Mouse (Mus musculus) MEL (cell line): ENCODE data around the gene Anxa4. TPM values are rescaled to one million over a fixed set of nuclear protein-coding genes. Genes with fewer than 3 reads are reported as not detected.

ENCODE experiments used
- DNase-seq: peaks from one replicate; pipeline ENCODE4 v3.0.0; 2011; ENCODE audit warnings: low read depth, low spot score
- H3K27ac ChIP-seq: 2 replicates; pipeline ENCODE4 v1.5.1; 2012; ENCODE audit warnings: low read depth, mild to moderate bottlenecking, control low read depth, low read length, moderate library complexity; ENCODE audit not compliant: control insufficient read depth
- H3K27me3 ChIP-seq, 2 experiments: fragments of 150-350 bp in 1 of 2; sonication (generic) in 1 of 2; 2 replicates each; pipeline ENCODE4 v1.6.1; 2012; ENCODE audit warnings: low read length in 2 of 2, mild to moderate bottlenecking in 2 of 2, improper control_type of control experiment in 1 of 2, moderate library complexity in 1 of 2; ENCODE audit not compliant: insufficient read depth in 2 of 2, control insufficient read depth in 1 of 2
- H3K36me3 ChIP-seq, 2 experiments: 2 replicates each; pipeline ENCODE4 v1.6.1; 2012 to 2014; ENCODE audit warnings: low read length in 2 of 2, improper control_type of control experiment in 1 of 2, inconsistent platforms in 1 of 2, mild to moderate bottlenecking in 1 of 2; ENCODE audit not compliant: insufficient read depth in 2 of 2, control insufficient read depth in 1 of 2
- H3K4me1 ChIP-seq, 2 experiments: fragments of 150-350 bp in 1 of 2; sonication (generic) in 1 of 2; 2 replicates each; pipeline ENCODE4 v1.6.1; 2012; ENCODE audit warnings: low read length in 2 of 2, improper control_type of control experiment in 1 of 2, mild to moderate bottlenecking in 1 of 2; ENCODE audit not compliant: insufficient read depth in 2 of 2, control insufficient read depth in 1 of 2
- H3K4me3 ChIP-seq, 2 experiments: fragments of 150-350 bp in 1 of 2; sonication (generic) in 1 of 2; 2 replicates each; pipeline ENCODE4 v1.5.1; 2012; ENCODE audit warnings: low read depth in 2 of 2, low read length in 2 of 2, mild to moderate bottlenecking in 2 of 2, moderate library complexity in 2 of 2, control low read depth in 1 of 2, improper control_type of control experiment in 1 of 2; ENCODE audit not compliant: control insufficient read depth in 1 of 2, insufficient read depth in 1 of 2
- H3K79me2 ChIP-seq: 2 replicates; pipeline ENCODE4 v1.6.1; 2012; ENCODE audit warnings: mild to moderate bottlenecking, low read length, moderate library complexity; ENCODE audit not compliant: control insufficient read depth, poor library complexity, insufficient read depth
- H3K9ac ChIP-seq: 2 replicates; pipeline ENCODE4 v1.6.1; 2012; ENCODE audit warnings: low read depth, mild to moderate bottlenecking, control low read depth, low read length, moderate library complexity; ENCODE audit not compliant: control insufficient read depth, poor library complexity, severe bottlenecking
- H3K9me3 ChIP-seq: fragments of 150-350 bp; sonication (generic); replicated peaks from 2 replicates; pipeline ENCODE4 v1.6.1; 2012; ENCODE audit warnings: mild to moderate bottlenecking, low read length, improper control_type of control experiment, moderate library complexity; ENCODE audit not compliant: insufficient read depth
- BHLHE40 ChIP-seq: IDR thresholded peaks from 2 replicates; pipeline ENCODE4 v1.6.1; 2012; ENCODE audit warnings: low read depth, mild to moderate bottlenecking, inconsistent platforms, low read length, improper control_type of control experiment, borderline replicate concordance
- CHD1 ChIP-seq: IDR thresholded peaks from 2 replicates; pipeline ENCODE4 v1.6.1; 2012; ENCODE audit warnings: low read depth, mild to moderate bottlenecking, inconsistent platforms, low read length, improper control_type of control experiment
- CHD2 ChIP-seq: IDR thresholded peaks from 2 replicates; pipeline ENCODE4 v1.6.1; 2011; ENCODE audit warnings: low read length, improper control_type of control experiment
- CTCF ChIP-seq, 3 experiments: IDR thresholded peaks in 2 of 3; conservative IDR thresholded peaks in 1 of 3; 2 replicates each; pipeline ENCODE4 v1.5.1; 2011 to 2012; ENCODE audit warnings: low read length in 3 of 3, low read depth in 2 of 3, mild to moderate bottlenecking in 2 of 3, improper control_type of control experiment in 1 of 3, inconsistent platforms in 1 of 3, mixed read lengths in 1 of 3, moderate library complexity in 1 of 3; ENCODE audit not compliant: control insufficient read depth in 1 of 3, insufficient read depth in 1 of 3, poor library complexity in 1 of 3, severe bottlenecking in 1 of 3
- E2F4 ChIP-seq: IDR thresholded peaks from 2 replicates; pipeline ENCODE4 v1.6.1; 2011; ENCODE audit warnings: low read depth, low read length, improper control_type of control experiment, borderline replicate concordance
- ELF1 ChIP-seq: IDR thresholded peaks from 2 replicates; pipeline ENCODE4 v1.6.1; 2014; ENCODE audit warnings: low read depth, mild to moderate bottlenecking, inconsistent platforms, low read length, improper control_type of control experiment, moderate library complexity
- ETS1 ChIP-seq: IDR thresholded peaks from 2 replicates; pipeline ENCODE4 v1.6.1; 2012; ENCODE audit warnings: low read depth, mild to moderate bottlenecking, inconsistent platforms, low read length, improper control_type of control experiment, moderate library complexity
- GABPA ChIP-seq: IDR thresholded peaks from 2 replicates; pipeline ENCODE4 v1.6.1; 2012; ENCODE audit warnings: low read depth, mild to moderate bottlenecking, inconsistent platforms, low read length, improper control_type of control experiment, moderate library complexity
- HCFC1 ChIP-seq: IDR thresholded peaks from 2 replicates; pipeline ENCODE4 v1.6.1; 2012; ENCODE audit warnings: low read depth, mild to moderate bottlenecking, inconsistent platforms, low read length, improper control_type of control experiment, moderate library complexity
- JUND ChIP-seq: IDR thresholded peaks from 2 replicates; pipeline ENCODE4 v1.6.1; 2011; ENCODE audit warnings: low read depth, mild to moderate bottlenecking, improper control_type of control experiment, low read length
- MAFK ChIP-seq: IDR thresholded peaks from 2 replicates; pipeline ENCODE4 v1.6.1; 2011; ENCODE audit warnings: low read depth, mild to moderate bottlenecking, low read length, improper control_type of control experiment, borderline replicate concordance
- MAX ChIP-seq: IDR thresholded peaks from 2 replicates; pipeline ENCODE4 v1.6.1; 2011; ENCODE audit warnings: low read length, improper control_type of control experiment
- MAZ ChIP-seq: IDR thresholded peaks from 2 replicates; pipeline ENCODE4 v1.6.1; 2012; ENCODE audit warnings: low read depth, mild to moderate bottlenecking, inconsistent platforms, low read length, improper control_type of control experiment
- MXI1 ChIP-seq: IDR thresholded peaks from 2 replicates; pipeline ENCODE4 v1.6.1; 2011; ENCODE audit warnings: mild to moderate bottlenecking, low read depth, low read length, improper control_type of control experiment
- MYC ChIP-seq: IDR thresholded peaks from 2 replicates; pipeline ENCODE4 v1.6.1; 2011; ENCODE audit warnings: low read depth, mild to moderate bottlenecking, low read length, improper control_type of control experiment, moderate library complexity
- NRF1 ChIP-seq: IDR thresholded peaks from 2 replicates; pipeline ENCODE4 v1.6.1; 2014; ENCODE audit warnings: low read depth, mild to moderate bottlenecking, inconsistent platforms, low read length, improper control_type of control experiment, moderate library complexity; ENCODE audit not compliant: poor library complexity, insufficient read depth, severe bottlenecking
- POLR2A ChIP-seq, 2 experiments: IDR thresholded peaks; 2 replicates each; pipeline ENCODE4 v1.6.1; 2011 to 2012; ENCODE audit warnings: low read length in 2 of 2, mild to moderate bottlenecking in 2 of 2, control low read depth in 1 of 2, improper control_type of control experiment in 1 of 2, low read depth in 1 of 2, moderate library complexity in 1 of 2; ENCODE audit not compliant: control insufficient read depth in 1 of 2, insufficient read depth in 1 of 2, poor library complexity in 1 of 2
- POLR2AphosphoS5 ChIP-seq: IDR thresholded peaks from 2 replicates; pipeline ENCODE4 v1.6.1; 2012; ENCODE audit warnings: low read depth, borderline replicate concordance, mild to moderate bottlenecking, inconsistent platforms, low read length, moderate library complexity, mixed read lengths
- RAD21 ChIP-seq: IDR thresholded peaks from 2 replicates; pipeline ENCODE4 v1.6.1; 2011; ENCODE audit warnings: mild to moderate bottlenecking, low read depth, low read length, improper control_type of control experiment
- RCOR1 ChIP-seq: IDR thresholded peaks from 2 replicates; pipeline ENCODE4 v1.6.1; 2012; ENCODE audit warnings: low read depth, mild to moderate bottlenecking, inconsistent platforms, low read length, improper control_type of control experiment
- SIN3A ChIP-seq: IDR thresholded peaks from 2 replicates; pipeline ENCODE4 v1.6.1; 2012; ENCODE audit warnings: low read length, improper control_type of control experiment, inconsistent platforms
- SMC3 ChIP-seq: IDR thresholded peaks from 2 replicates; pipeline ENCODE4 v1.6.1; 2011; ENCODE audit warnings: low read depth, low read length, improper control_type of control experiment
- TAL1 ChIP-seq: IDR thresholded peaks from 2 replicates; pipeline ENCODE4 v1.6.1; 2012; ENCODE audit warnings: mild to moderate bottlenecking, inconsistent platforms, low read length, moderate library complexity, mixed read lengths
- TBP ChIP-seq: IDR thresholded peaks from 2 replicates; pipeline ENCODE4 v1.8.0; 2011; ENCODE audit warnings: low read depth, low read length, improper control_type of control experiment
- USF1 ChIP-seq: IDR thresholded peaks from 2 replicates; pipeline ENCODE4 v1.6.1; 2014; ENCODE audit warnings: low read depth, mild to moderate bottlenecking, inconsistent platforms, low read length, improper control_type of control experiment, moderate library complexity
- USF2 ChIP-seq, 2 experiments: IDR thresholded peaks; 2 replicates each; pipeline ENCODE4 v1.6.1; 2011 to 2012; ENCODE audit warnings: improper control_type of control experiment in 2 of 2, low read length in 2 of 2, borderline replicate concordance in 1 of 2, inconsistent platforms in 1 of 2, low read depth in 1 of 2, mild to moderate bottlenecking in 1 of 2; ENCODE audit not compliant: insufficient read depth in 1 of 2
- ZC3H11A ChIP-seq: IDR thresholded peaks from 2 replicates; pipeline ENCODE4 v1.6.1; 2012; ENCODE audit warnings: low read depth, mild to moderate bottlenecking, inconsistent platforms, low read length, improper control_type of control experiment
- ZKSCAN1 ChIP-seq: IDR thresholded peaks from 2 replicates; pipeline ENCODE4 v1.6.1; 2012; ENCODE audit warnings: low read depth, mild to moderate bottlenecking, inconsistent platforms, low read length, improper control_type of control experiment, moderate library complexity
- ZMIZ1 ChIP-seq: IDR thresholded peaks from 2 replicates; pipeline ENCODE4 v1.6.1; 2012; ENCODE audit warnings: low read depth, mild to moderate bottlenecking, inconsistent platforms, low read length, improper control_type of control experiment, moderate library complexity
- ZNF384 ChIP-seq: IDR thresholded peaks from 2 replicates; pipeline ENCODE4 v1.6.1; 2012; ENCODE audit warnings: low read depth, mild to moderate bottlenecking, inconsistent platforms, low read length, improper control_type of control experiment
- polyA plus RNA-seq, 2 experiments: library from polyadenylated mRNA; stranded (reverse) in 1 of 2; unstranded in 1 of 2; fragments of >175 nt in 1 of 2; fragments of >200 nt in 1 of 2; gene quantifications; 2 replicates each; pipeline versions ENCODE4 v1.2.1 to v1.2.4; 2012; ENCODE audit warnings: low replicate concordance in 2 of 2, low read depth in 1 of 2; ENCODE audit not compliant: insufficient read length in 2 of 2, insufficient read depth in 1 of 2, missing spikeins in 1 of 2
- total RNA-seq: library from RNA; depleted of rRNA; stranded (reverse); fragments of 300-350 nt; gene quantifications from 2 replicates; pipeline ENCODE4 v1.2.3, GENCODE M21; 2012

Anxa4 gene
- total and polyA plus RNA-seq, 3 experiments: 31.1 to 176 (median 53.6) TPM

GRCm38 (mm10) chr6:86754105-86754863 is 39.1 kb downstream of the Anxa4 start:
- no peaks in the 10 kb centered on the region for H3K9me3 ChIP-seq
- no peak overlapping the region for H3K27ac ChIP-seq
- H3K4me3 ChIP-seq: no peak overlapping the region
- H3K4me1 ChIP-seq: peaks cover 0 to 13% of the 10 kb centered on the region in 2 experiments; a peak in 2 of 4 replicates
- no peaks in the 10 kb centered on the region for H3K79me2 ChIP-seq
- H3K27me3 ChIP-seq: no peaks in the 10 kb centered on the region
- peaks cover 5 to 7% of the 10 kb centered on the region in 2 experiments; a peak in 3 of 4 replicates for H3K36me3 ChIP-seq
- DNase-seq: peak; percentile 60
- H3K9ac ChIP-seq: no peak overlapping the region
- TF ChIP-seq ZKSCAN1: no peak
- no peak for TF ChIP-seq HCFC1
- no peak for TF ChIP-seq ETS1
- TF ChIP-seq ZNF384: no peak
- no peak for TF ChIP-seq POLR2AphosphoS5
- no peak for TF ChIP-seq TAL1
- no peak for TF ChIP-seq CHD2
- TF ChIP-seq MYC: no peak
- no peak for TF ChIP-seq E2F4
- TF ChIP-seq MXI1: no peak
- no peak for TF ChIP-seq MAZ
- no peak for TF ChIP-seq USF2 (IDR thresholded peaks at IDR 0.05; ENCODE audit: borderline replicate concordance in 1 of 2, insufficient read depth in 1 of 2, low read depth in 1 of 2, low read length in 2 of 2)
- no peak for TF ChIP-seq ELF1
- TF ChIP-seq RAD21: peak; percentile 38
- no peak for TF ChIP-seq CHD1
- no peak for TF ChIP-seq MAX
- TF ChIP-seq GABPA: no peak
- TF ChIP-seq RCOR1: no peak
- TF ChIP-seq ZMIZ1: no peak
- TF ChIP-seq BHLHE40: no peak
- TF ChIP-seq SMC3: peak; percentile 51
- TF ChIP-seq MAFK: no peak
- TF ChIP-seq ZC3H11A: 0 out of 2 replicates have a peak, but pooled peaks have one; percentile 21
- TF ChIP-seq CTCF (IDR thresholded peaks at IDR 0.05 in 2 of 3, conservative IDR thresholded peaks at IDR 0.05 in 1 of 3; ENCODE audit: control insufficient read depth in 1 of 3, insufficient read depth in 1 of 3, low read depth in 2 of 3, low read length in 3 of 3, poor library complexity in 1 of 3, severe bottlenecking in 1 of 3): peak; percentile 39 to 53 (median 53)
- TF ChIP-seq USF1: no peak
- no peak for TF ChIP-seq TBP
- no peak for TF ChIP-seq NRF1
- no peak for TF ChIP-seq POLR2A (IDR thresholded peaks at IDR 0.05; ENCODE audit: control insufficient read depth in 1 of 2, insufficient read depth in 1 of 2, low read depth in 1 of 2, low read length in 2 of 2, poor library complexity in 1 of 2)
- TF ChIP-seq SIN3A: 0 out of 2 replicates have a peak, but pooled peaks have one; percentile 36
- no peak for TF ChIP-seq JUND
